Mouse (Mus musculus): ENCODE measurements around the gene Maml3.

Gene Maml3

DNA sequence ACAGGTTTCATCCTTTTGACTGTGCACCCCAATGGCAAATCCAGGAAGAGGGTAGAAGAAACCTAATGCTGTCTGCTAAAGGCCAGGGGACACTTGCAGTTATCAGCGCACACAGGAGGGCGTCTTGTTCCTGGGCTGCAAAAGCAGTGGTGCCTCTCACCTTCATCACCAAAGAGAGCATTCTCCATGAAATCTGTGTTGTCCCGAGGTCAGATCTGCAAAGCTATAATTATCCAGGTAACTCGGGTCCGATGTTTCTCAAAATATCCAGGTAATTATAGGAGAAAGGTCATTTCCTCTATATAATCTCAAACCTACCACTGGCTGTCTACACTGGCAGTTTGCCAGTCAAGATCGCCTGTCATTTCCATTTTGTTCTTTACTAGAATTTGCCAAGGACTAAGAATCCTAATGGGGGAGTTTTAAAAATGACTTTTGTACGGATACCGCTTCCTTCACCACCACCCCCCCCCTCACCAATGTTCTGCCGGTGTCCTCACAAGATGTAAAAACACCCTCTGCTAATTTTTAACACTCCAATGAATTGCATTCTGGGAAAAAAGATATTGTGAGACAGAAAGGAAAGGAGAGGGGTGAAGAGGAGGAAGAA lies 98.0 kb downstream of the Maml3 start:
- DNase-seq (ENCODE audit: low read depth, low spot score), result no peak

DNA sequence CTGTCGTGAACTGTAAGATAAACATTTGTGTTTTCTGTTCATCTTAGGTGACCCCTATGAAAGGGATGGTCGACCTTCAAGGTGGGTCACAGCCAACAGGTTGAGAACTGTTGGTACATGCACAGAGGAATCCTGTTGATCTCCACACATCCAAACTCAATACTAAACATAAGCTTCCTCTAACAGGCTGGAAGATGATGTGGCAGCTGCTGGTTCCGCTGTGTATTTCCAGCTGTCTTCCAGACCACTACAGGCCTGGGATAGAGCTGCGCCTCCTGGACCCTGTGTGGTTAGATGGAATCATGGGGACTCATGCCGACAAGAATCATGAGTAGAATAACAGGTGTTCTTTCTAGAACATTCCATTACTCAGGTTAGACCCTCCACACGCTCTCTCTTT lies 101.2 kb downstream of the Maml3 start:
- DNase-seq (ENCODE audit: low read depth, low spot score), result no peak

DNA sequence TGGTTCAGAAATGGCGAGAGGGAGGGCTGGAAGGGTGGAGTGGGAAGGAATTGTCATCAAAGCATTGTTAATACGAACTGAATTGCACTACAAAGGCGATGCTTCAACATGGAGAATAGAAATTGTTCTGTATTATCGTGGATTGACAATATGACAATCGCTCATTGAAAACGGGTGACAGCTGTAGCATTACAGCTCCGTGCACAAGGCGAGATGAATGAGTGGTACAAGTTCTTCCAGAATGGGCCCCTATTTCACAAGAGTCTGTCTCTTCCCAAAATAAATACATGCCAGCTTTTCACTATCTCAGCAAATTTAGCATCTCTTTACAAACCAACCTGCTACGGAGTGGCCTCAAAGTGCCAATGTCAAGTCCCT lies 103.4 kb downstream of the Maml3 start:
- DNase-seq (ENCODE audit: low read depth, low spot score), result no peak

DNA sequence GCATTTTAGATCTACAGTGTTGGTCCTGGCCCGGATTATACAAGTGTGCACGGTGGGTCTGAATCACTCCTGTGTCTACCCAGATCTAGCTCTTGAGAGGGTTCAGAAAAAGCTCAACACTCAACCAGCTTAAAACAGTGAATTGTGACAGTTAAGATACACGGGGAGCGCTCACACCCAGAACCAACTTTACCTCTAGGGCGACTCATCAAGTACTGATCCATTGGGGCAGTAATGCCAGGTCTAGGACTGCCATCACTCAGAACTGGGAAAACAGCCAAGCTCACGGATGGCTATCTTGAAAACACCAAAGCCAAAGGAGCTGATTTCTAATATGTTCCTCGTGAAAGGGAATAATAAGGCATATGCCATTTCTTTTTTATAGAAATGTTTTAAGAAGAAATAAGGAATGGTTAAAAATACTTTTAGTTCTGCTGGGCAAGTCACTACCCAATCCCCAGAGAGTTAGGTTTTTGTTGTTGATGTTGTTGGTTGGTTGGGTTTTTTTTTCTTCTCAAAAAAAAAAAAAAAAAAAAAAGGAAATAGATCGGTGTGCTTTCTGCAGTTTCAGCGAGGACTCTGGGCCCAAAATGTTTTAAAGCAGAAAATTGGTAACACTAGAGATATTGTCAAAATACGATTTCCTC lies 103.9 kb downstream of the Maml3 start:
- DNase-seq (ENCODE audit: low read depth, low spot score), result no peak

DNA sequence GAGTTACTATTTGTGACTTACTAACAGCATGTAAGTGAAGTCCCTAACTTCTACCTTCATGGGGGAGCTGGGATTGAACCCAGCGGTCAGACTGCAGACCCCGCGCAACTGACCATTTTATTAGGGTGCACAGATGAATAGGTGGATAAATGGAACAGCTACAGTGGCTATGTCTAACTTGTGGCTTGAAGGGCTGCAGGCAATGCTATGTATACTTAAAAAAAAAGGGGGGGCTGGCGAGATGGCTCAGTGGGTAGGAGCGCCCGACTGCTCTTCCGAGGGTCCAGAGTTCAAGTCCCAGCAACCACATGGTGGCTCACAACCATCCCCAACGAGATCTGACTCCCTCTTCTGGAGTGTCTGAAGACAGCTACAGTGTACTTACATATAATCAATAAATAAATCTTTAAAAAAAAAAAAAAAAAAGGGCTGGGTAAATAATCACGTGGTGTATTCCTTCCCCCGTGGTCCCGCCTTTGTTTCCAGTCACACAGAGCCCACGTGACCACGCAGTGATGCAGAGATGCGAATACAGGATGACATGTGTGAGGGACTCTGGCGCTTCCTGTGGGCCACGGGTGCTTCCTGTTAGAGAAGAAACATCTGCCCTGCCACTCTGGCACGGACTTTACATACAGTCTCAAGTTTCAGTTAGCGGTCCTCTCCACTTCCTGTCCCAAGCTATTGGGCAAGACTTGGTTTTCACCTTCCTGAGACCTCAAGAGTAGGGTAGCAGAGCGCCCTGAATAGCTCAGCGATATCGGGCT lies 105.0 kb downstream of the Maml3 start:
- no peak for DNase-seq (ENCODE audit: low read depth, low spot score)

DNA sequence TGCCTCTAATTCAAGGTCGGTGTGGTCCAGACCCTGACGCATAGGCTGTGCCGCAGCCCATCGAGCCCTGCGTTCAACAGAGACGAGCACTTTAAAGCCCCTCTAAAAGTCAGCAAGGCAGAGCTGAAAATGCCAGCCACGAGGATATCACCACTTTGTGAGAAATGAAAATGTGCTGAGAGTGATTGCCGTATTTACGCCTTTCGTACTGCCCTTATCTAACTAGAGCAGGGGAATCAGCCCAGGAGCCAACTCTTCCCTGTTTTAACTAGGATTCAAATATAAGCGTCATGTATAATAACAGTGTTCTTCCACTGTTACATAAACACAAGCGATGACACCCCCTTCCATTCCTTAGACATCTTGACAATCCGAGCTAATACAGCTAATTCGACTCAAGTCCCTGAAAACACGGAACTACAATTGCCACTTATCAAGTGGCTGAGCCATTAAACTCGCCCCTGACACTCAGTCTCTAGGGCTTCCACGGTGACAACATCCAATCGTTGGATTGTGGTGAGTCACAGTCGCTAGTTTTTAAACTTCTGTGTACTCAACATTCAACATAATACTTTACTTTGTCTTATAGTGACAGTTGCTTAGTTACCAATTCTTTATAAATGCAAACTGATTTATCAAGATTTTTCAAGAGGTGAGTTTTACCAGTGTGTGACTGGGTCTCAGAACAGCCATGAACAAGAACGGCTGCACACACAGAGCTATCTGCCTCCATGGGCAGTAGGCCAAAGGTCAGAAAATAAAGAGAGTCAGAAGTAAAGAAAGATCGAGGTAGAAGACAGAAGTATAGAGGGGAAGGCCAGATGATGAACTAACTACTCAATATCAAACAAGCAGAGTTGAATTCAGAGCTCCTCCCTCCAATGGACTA lies 106.1 kb downstream of the Maml3 start:
- no peak for DNase-seq (ENCODE audit: low read depth, low spot score)

DNA sequence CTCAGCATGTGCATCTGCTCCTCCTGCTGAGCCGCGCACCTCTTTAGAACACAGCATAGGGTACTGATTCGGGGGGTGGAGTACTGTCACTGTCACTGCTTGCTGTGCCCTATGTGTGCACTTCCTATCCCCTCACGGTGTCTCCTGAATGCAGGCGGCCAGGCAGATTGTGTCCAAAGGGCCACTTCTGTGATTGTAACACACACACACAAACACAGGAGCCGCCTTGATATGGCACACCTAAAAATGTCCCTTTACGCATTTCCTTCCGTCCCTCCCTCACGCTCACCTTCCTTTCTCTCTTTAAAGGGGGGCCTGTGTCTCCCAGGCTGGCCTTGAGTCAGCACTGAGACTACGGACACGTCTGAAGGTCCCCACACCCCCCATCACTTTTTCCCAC lies 107.3 kb downstream of the Maml3 start:
- DNase-seq (ENCODE audit: low read depth, low spot score), result no peak

DNA sequence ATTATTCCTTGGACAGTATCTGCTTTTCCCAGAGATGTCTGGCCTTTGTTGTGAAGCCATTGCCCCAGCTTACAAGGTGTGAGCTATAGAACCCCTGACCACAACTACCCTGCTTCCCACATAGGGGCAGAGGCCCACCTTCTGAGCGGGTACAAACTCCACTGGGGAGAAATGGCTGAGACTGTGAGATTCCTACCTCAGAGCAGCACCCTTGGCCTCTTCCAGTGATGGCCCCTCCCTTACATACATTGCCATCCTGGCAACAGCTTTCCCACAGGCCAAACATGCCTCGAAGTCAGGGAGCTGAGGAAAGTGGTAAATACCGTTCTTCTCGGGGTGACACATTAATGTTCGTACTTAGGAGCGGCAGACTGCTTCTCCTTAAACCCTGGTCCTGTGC lies 118.4 kb downstream of the Maml3 start:
- no peak for DNase-seq (ENCODE audit: low read depth, low spot score)

DNA sequence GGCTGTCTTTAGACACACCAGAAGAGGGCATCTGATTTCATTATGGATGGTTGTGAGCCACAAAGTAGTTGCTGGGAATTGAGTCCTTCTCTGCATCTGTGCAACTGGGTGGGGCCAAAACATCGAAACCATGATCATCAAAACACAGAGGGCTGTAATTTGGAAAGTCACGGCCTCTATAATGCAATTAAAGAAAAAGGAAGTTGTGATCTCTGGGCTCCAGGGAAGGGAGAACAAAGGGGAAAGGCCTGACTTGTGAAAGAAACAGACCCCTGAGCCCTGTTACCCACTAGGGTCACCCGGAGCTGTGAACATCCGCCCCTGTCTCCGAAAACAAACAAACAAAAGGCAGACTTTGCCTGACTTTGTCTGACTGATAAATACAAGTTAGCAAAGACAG lies 123.4 kb downstream of the Maml3 start:
- DNase-seq (ENCODE audit: low read depth, low spot score), result no peak

DNA sequence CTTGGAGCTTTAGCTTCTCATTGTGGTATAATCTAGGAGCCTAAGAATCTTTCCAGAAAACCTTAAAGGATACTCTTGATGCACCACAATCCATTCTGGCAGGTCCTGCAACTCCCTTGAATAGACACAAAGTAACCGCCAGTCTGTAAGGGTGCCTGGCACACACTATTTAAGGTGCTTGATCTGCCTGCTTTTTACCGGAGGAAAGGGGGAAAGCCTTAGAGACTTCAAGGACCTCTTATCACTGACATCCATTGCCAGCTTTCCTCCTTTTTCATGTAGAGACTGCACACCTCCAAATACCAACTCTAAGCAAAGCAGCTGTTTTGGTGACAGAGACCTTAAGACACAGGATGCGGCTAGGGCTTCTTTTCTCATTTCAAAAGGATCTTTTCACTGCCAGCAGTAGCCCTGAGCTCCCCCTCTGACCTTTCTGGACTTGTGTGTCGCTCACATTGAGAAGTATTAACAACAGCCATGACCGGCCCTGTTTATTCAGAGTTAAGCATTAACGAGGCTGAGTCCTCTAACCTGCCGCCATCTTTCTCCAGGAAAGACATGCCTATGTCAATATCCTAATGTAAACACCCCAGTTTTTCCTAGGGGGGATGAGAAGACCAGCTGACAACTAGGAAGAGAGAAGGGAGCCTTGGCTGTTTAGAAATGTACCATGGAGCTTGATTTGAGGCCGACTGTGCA lies 127.1 kb downstream of the Maml3 start:
- DNase-seq (ENCODE audit: low read depth, low spot score), result no peak

DNA sequence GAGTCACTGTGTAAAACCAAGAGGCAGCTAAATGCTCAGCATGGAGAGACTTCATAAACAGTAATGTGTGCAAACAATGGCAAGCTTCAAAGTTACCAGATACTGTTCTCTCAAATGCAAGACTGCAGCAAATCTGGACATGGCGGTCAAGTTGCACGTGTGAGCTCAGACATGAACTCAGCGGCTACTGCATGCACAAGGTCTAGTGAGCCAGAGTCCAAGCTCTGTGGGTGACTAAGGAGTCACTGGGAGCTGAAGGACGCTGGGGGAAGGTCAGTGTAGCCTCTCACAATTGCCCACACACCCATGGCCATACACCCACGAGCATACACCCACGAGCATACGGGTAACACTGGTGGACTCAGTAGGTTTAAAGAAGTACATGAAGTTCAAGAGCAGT lies 130.3 kb downstream of the Maml3 start:
- no peak for DNase-seq (ENCODE audit: low read depth, low spot score)

DNA sequence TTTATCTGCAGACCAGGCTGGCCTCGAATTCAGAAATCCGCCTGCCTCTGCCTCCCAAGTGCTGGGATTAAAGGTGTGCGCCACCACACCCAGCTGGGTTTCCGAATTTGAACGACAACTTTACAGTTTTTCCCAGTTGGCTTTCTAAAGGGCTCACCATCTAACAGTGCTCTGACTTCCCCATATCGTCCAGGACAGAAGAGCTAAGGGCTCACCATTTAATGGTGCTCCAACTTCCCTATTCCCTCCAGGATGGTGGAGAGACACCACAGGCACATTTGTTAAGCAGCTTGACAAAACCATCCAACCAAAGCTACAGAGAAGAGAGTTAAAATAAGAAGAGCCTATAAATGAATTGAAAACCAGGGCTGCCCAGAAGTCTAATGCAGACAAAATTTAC lies 130.7 kb downstream of the Maml3 start:
- no peak for DNase-seq (ENCODE audit: low read depth, low spot score)

DNA sequence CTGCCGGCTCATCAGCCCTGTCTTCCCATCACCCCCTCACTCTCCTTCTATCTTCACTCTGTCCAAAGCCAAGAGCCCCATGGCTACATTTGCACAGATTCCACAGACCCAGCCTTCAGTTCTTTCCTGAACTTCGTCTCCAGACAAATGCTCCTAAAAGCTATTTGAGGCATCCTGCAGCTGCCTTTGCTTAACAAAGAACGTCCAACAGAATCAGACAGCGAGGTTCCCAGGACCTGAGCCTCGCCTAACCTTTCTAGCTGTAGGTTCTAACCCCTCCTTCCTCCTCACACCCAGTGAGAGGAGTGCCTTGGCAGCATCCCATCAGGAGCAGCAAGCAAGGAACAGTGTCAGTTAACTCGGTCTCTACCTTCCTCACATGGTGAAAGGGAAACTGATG lies 132.3 kb downstream of the Maml3 start:
- no peak for DNase-seq (ENCODE audit: low read depth, low spot score)

DNA sequence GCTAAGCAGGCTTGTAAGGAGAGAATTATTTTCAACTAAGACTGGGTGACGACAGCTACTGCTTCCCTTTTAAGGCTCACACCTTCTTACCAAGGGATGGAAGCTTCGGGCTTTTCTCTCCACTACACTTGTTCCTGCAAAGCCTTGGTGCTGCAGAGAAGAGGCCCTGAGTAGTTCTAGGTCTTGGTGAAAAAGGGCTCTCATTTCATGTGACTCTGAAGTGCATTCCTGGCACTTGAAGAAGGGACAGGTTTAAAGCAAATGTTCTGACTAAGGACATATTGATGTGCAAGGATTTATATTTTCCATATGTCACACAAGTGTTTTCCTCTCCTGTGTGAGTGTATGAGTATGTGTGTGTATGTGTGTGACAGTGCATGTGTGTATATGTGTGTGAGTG lies 134.4 kb downstream of the Maml3 start:
- no peak for DNase-seq (ENCODE audit: low read depth, low spot score)

DNA sequence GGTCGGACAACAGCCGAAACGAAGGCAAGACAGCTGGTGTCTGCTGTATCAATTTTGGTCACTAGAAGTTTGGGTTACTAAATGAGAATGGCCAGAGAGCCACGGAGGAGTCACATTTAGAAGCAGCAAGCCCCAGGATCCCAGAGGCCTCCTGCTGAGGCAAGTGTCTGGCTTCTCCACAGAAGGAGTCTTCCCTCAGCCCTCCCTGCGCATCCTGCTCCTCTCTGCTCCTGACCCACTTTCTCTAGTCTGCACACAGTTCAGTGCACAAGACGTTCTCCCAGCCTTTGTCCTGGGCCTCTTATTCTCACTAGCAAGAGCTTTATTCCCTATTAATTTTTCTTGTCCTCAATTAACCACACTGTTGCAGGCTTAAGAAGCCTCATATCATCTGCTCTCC lies 135.4 kb downstream of the Maml3 start:
- no peak for DNase-seq (ENCODE audit: low read depth, low spot score)

DNA sequence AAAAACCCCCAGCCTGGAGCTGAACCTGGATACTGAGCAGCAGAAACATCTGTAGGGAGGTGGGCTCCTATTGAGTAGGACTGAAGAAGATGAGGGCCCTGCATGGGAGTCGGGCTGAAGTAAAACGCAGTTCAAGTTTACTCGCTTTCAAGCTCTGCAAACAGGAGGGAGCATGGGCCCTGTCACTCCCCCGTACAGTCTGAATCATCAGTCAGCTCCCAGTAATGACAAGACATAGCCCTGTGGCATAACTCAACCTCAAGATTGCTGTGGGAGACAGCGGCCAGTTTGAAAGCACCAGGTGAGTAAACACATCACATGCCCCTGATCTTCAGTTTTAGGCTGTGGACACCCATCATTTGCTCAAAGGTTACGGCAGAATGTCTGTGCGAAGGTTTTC lies 139.0 kb downstream of the Maml3 start:
- DNase-seq (ENCODE audit: low read depth, low spot score), result no peak

DNA sequence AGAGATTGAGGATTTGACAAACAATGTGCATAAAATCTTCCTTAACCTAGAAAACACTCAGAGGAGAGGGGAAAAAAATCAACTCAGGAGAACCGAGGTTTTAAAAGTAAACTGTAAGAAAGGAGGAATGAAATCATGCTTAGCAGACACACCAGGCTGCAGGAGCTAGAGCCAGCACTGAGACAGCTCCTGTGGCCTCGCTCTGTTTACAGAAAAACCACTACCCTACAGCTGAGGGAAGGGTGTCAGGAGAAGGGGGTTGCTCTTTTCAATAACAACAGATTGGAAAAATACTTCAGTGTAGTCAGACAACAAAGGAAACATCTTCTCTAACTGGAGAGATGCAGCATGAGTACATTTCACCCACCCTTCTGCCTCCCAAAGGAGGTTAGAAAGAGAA lies 139.4 kb downstream of the Maml3 start:
- no peak for DNase-seq (ENCODE audit: low read depth, low spot score)

DNA sequence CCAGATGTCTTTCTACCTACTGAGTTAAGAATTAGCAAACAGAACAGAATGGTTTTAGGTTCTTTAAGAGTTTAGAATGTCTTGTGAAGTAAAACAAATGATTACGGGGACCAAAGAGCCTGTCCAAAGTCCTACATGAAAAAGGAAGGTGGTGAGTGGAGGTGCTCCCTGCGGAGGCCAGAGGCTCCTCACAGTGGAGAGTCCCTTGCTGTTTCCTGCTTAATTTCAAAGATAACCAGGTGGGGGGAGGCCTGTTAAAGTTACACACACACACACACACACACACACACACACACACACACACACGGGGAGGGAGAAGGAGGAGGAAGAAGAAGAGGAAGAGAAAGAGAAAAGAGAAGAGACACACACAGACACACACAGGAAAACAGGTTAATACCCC lies 139.9 kb downstream of the Maml3 start:
- DNase-seq (ENCODE audit: low read depth, low spot score), result no peak

DNA sequence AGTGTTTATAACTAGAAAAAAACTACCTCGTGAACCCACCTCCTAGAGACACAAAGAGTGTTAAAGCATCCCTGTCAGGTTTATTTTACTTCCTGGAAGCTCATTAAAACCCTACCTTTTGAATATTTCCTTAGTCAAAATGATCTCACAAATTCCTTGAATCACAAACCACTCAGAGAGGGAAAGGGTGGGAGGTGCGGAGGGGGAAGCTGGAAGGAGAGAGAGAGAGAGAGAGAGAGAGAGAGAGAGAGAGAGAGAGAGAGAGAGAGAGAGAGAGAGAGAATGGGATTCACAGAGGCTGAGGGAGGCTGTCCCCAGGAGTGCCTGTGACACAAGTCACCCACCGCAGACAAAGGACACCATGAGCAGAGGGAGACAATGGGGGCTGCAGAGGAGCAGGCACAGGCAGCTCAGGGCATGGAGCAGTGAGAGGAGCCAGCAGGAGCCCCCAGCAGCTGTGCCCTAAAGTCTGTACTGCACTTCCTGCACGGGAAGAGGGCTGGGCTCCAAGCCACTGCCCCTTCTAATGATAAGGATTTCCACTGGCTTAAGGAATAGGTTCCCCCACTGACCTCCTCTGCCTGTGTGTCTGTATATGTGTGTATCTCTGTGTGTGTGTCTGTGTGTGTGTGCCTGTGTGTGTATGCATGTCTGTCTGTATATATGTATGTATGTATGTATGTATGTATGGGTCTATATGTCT lies 140.8 kb downstream of the Maml3 start:
- DNase-seq (ENCODE audit: low read depth, low spot score), result peak; percentile 5

DNA sequence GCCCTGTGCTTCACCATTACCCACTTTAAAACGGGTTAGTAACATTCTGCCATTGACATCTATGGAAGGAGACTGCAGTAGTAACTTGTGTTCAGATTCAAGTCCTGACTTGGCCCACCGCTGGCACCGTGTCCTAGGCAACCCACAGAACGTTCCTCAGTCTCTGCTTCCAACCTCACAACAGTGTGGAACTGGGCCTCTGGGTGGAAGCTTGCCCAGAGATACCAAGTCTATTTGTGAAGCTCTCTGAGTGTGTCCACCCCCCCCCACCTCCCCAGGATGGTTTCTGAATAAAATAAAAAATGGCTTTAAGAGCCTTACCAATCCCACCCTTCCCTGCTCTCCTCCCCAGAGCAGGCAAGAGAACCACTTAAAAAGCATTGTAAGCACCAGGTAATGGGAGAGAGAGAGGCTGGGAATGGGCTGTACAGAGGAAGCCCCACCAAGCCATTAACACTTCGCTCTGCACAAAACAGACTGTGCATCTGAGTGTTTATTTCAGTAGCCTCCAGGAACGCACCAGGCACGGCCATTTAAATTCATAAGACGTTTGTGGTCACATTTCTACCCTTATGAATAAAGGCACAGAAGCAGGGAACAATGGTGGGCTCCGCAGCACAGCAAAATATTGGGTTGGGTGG lies 141.6 kb downstream of the Maml3 start:
- DNase-seq (ENCODE audit: low read depth, low spot score), result no peak
